Mouse (Mus musculus) CH12.LX (cell line): ENCODE measurements around the gene Zg16. TPM values are rescaled to one million over a fixed set of nuclear protein-coding genes. Genes with fewer than 3 reads are reported as not detected.
"Not testable (repeated sequence)": the region's sequence is repeated elsewhere in the genome, so short reads cannot be mapped to it uniquely, and the experiment has no call there.

Experiments used
- DNase-seq: peaks from one replicate; pipeline ENCODE4 v3.0.0-alpha.2; 2013; ENCODE audit errors: extremely low read depth
- H3K27ac ChIP-seq: 2 replicates; pipeline ENCODE4 v1.5.1; 2012; ENCODE audit warnings: low read depth, mild to moderate bottlenecking, control low read depth, moderate library complexity; ENCODE audit not compliant: insufficient read depth
- H3K27me3 ChIP-seq: replicated peaks from 2 replicates; pipeline ENCODE3; 2012; ENCODE audit warnings: inconsistent platforms
- H3K36me3 ChIP-seq, 2 experiments: replicated peaks in 1 of 2; 2 replicates each; pipeline versions ENCODE3 to v1.6.1; 2012; ENCODE audit warnings: inconsistent platforms in 1 of 2, low read length in 1 of 2, mild to moderate bottlenecking in 1 of 2, mixed read lengths in 1 of 2, moderate library complexity in 1 of 2; ENCODE audit not compliant: control insufficient read depth in 1 of 2, insufficient read depth in 1 of 2
- H3K4me1 ChIP-seq, 2 experiments: 2 replicates each; pipeline ENCODE4 v1.6.1; 2012; ENCODE audit warnings: inconsistent platforms in 1 of 2, moderate library complexity in 1 of 2; ENCODE audit not compliant: insufficient read depth in 2 of 2, control insufficient read depth in 1 of 2
- H3K4me2 ChIP-seq: 2 replicates; pipeline ENCODE4 v1.6.1; 2012; ENCODE audit warnings: low read depth, mild to moderate bottlenecking, control low read depth; ENCODE audit not compliant: poor library complexity, insufficient read depth, severe bottlenecking
- H3K4me3 ChIP-seq, 3 experiments: fragments of 150-350 bp in 1 of 3; sonication (generic) in 1 of 3; replicated peaks in 1 of 3; 2 replicates each; pipeline versions ENCODE3 to v1.5.1; 2011 to 2012; ENCODE audit warnings: low read depth in 2 of 3, low read length in 2 of 3, mild to moderate bottlenecking in 2 of 3, moderate library complexity in 2 of 3, control low read depth in 1 of 3, improper control_type of control experiment in 1 of 3, inconsistent platforms in 1 of 3, mixed read lengths in 1 of 3; ENCODE audit not compliant: poor library complexity in 1 of 3
- H3K79me2 ChIP-seq: replicated peaks from 2 replicates; pipeline ENCODE4 v1.6.1; 2012; ENCODE audit warnings: mild to moderate bottlenecking, moderate library complexity; ENCODE audit not compliant: control insufficient read depth, poor library complexity, insufficient read depth, severe bottlenecking; ENCODE audit errors: extremely low read depth
- H3K9ac ChIP-seq: 2 replicates; pipeline ENCODE4 v1.6.1; 2012; ENCODE audit warnings: low read depth, mild to moderate bottlenecking, control low read depth, moderate library complexity; ENCODE audit not compliant: insufficient read depth
- H3K9me3 ChIP-seq: replicated peaks from 2 replicates; pipeline ENCODE3; 2012; ENCODE audit warnings: low read length, inconsistent platforms, mixed read lengths
- CTCF ChIP-seq, 2 experiments: IDR thresholded peaks in 1 of 2; conservative IDR thresholded peaks in 1 of 2; 2 replicates each; pipeline ENCODE4 v1.5.1; 2011 to 2012; ENCODE audit warnings: low read depth in 2 of 2, low read length in 2 of 2, improper control_type of control experiment in 1 of 2, inconsistent platforms in 1 of 2, mild to moderate bottlenecking in 1 of 2, moderate library complexity in 1 of 2
- GABPA ChIP-seq: IDR thresholded peaks from 2 replicates; pipeline ENCODE4 v1.6.1; 2012; ENCODE audit warnings: low read depth, low read length, improper control_type of control experiment, inconsistent platforms; ENCODE audit not compliant: insufficient replicate concordance
- IRF4 ChIP-seq: IDR thresholded peaks from 2 replicates; pipeline ENCODE4 v1.6.1; 2014; ENCODE audit warnings: low read depth, mild to moderate bottlenecking, inconsistent platforms, low read length, improper control_type of control experiment
- JUN ChIP-seq: IDR thresholded peaks from 2 replicates; pipeline ENCODE4 v1.6.1; 2011; ENCODE audit warnings: low read depth, mild to moderate bottlenecking, low read length, improper control_type of control experiment, moderate library complexity; ENCODE audit not compliant: insufficient read depth
- MAFK ChIP-seq: IDR thresholded peaks from 2 replicates; pipeline ENCODE4 v1.6.1; 2011; ENCODE audit warnings: low read length, improper control_type of control experiment; ENCODE audit not compliant: insufficient replicate concordance
- MAZ ChIP-seq: IDR thresholded peaks from 2 replicates; pipeline ENCODE4 v1.6.1; 2012; ENCODE audit warnings: low read depth, mild to moderate bottlenecking, inconsistent platforms, low read length, improper control_type of control experiment, moderate library complexity
- MEF2A ChIP-seq: IDR thresholded peaks from 2 replicates; pipeline ENCODE4 v1.6.1; 2014; ENCODE audit warnings: low read depth, mild to moderate bottlenecking, inconsistent platforms, low read length, improper control_type of control experiment, borderline replicate concordance
- NRF1 ChIP-seq: IDR thresholded peaks from 2 replicates; pipeline ENCODE4 v1.6.1; 2014; ENCODE audit warnings: low read depth, mild to moderate bottlenecking, inconsistent platforms, low read length, improper control_type of control experiment, moderate library complexity
- PAX5 ChIP-seq: IDR thresholded peaks from 2 replicates; pipeline ENCODE4 v1.6.1; 2012; ENCODE audit warnings: low read length, inconsistent platforms, mixed read lengths
- SIN3A ChIP-seq: IDR thresholded peaks from 2 replicates; pipeline ENCODE4 v1.6.1; 2012; ENCODE audit warnings: low read length, improper control_type of control experiment, inconsistent platforms
- SMC3 ChIP-seq: IDR thresholded peaks from 2 replicates; pipeline ENCODE4 v1.6.1; 2011; ENCODE audit warnings: low read depth, low read length, improper control_type of control experiment
- TCF12 ChIP-seq: IDR thresholded peaks from 2 replicates; pipeline ENCODE4 v1.6.1; 2014; ENCODE audit warnings: low read depth, mild to moderate bottlenecking, inconsistent platforms, low read length, improper control_type of control experiment
- ZKSCAN1 ChIP-seq: IDR thresholded peaks from 2 replicates; pipeline ENCODE4 v1.6.1; 2012; ENCODE audit warnings: low read depth, inconsistent platforms, low read length, improper control_type of control experiment, borderline replicate concordance
- ZMIZ1 ChIP-seq: IDR thresholded peaks from 2 replicates; pipeline ENCODE4 v1.6.1; 2012; ENCODE audit warnings: low read depth, mild to moderate bottlenecking, inconsistent platforms, low read length, improper control_type of control experiment
- dilution Hi-C: fragments of 300-500 bp; cut with MboI; formaldehyde crosslinking; loops from 2 replicates; pipeline ENCODE4 v1.14.3; 2020; ENCODE audit warnings: low sequenced_read_pairs; ENCODE audit not compliant: extremely low pct_unique_long_range_greater_than_20kb, extremely low pct_ligation_motif_present
- in situ Hi-C: fragments of 300-500 bp; cut with MboI; formaldehyde crosslinking; loops from 3 replicates; pipeline ENCODE4 v1.14.3; 2019; ENCODE audit warnings: low sequenced_read_pairs, low pct_ligation_motif_present, low pct_unique_long_range_greater_than_20kb, mixed read lengths
- polyA plus RNA-seq: library from polyadenylated mRNA; unstranded; fragments of >175 nt; gene quantifications from 2 replicates; pipeline ENCODE4 v1.2.1, GENCODE M21; 2012; ENCODE audit warnings: low read depth; ENCODE audit not compliant: insufficient read length
- total RNA-seq, 2 experiments: library from RNA; depleted of rRNA; stranded (reverse); fragments of 300-350 nt in 1 of 2; fragments of >200 nt in 1 of 2; gene quantifications; 2 replicates each; pipeline ENCODE4 v1.2.3; 2012 to 2014

Zg16 gene
- total RNA-seq (2012; rRNA removed) (not detected in 2 replicates), total RNA-seq (2014; rRNA removed) (not detected in 2 replicates), polyA plus RNA-seq (not detected in 2 replicates)

- DNase-seq, in situ Hi-C loops, H3K4me2 ChIP-seq, H3K9ac ChIP-seq, dilution Hi-C loops, H3K4me3 ChIP-seq, H3K27ac ChIP-seq, H3K36me3 ChIP-seq, H3K9me3 ChIP-seq, H3K27me3 ChIP-seq: not testable (repeated sequence)
- Histone ChIP-seq H3K4me1 (peaks cover 7 to 29% of the 10 kb centered on the region in 2 experiments), H3K79me2 (peaks cover 11% of the 10 kb centered on the region)
These were observed at the start of gene Zg16 for GRCm38 (mm10) chr7:127087278-127088010. Gene Zg16, minus strand, starts transcription at chr7:127087328.

- dilution Hi-C loops = no loop called here
- TF ChIP-seq MAFK = no peak
- TF ChIP-seq NRF1 = no peak
- no peak for TF ChIP-seq TCF12
- no peak for TF ChIP-seq SIN3A
- TF ChIP-seq GABPA = no peak
- TF ChIP-seq IRF4 = no peak
- no peak for TF ChIP-seq ZKSCAN1
- no peak for TF ChIP-seq PAX5
- TF ChIP-seq MAZ = no peak
- TF ChIP-seq CTCF (conservative IDR thresholded peaks at IDR 0.05 in 1 of 2, IDR thresholded peaks at IDR 0.05 in 1 of 2; ENCODE audit: low read depth in 2 of 2, low read length in 2 of 2) = no peak
- no peak for TF ChIP-seq SMC3
- no peak for TF ChIP-seq MEF2A
- no peak for TF ChIP-seq JUN
- no peak for TF ChIP-seq ZMIZ1
- no peak for DNase-seq
- Histone ChIP-seq H3K79me2 (no peaks in the 10 kb centered on the region), H3K4me2 (no peak overlapping the region), H3K4me3 (no peak overlapping the region), H3K9me3 (no peaks in the 10 kb centered on the region), H3K36me3 (peaks cover 0 to 3% of the 10 kb centered on the region in 2 experiments), H3K4me1 (peaks cover 23 to 30% of the 10 kb centered on the region in 2 experiments), H3K9ac (no peak overlapping the region), H3K27ac (no peak overlapping the region), H3K27me3 (no peaks in the 10 kb centered on the region)
- in situ Hi-C loops = loop anchor here (5.0 kb wide), 1 partner anchor 51 kb away; no protein-coding TSS in a partner anchor
These were observed 49.3 kb upstream of the Zg16 start for GRCm38 (mm10) chr7:127136181-127137071.
